Mouse (Mus musculus) kidney, postnatal 25 days (tissue): Measurements from ENCODE around the gene Itga3.

Source experiments
- DNase-seq, 2 experiments: peaks; one replicate each; pipeline ENCODE4 v3.0.0; 2021; ENCODE audit warnings: mixed read lengths in 2 of 2

The Itga3 gene

GRCm38 (mm10) chr11:95070140-95071107 lies 6.2 kb downstream of the Itga3 start:
- no peak for DNase-seq

GRCm38 (mm10) chr11:95069226-95069957 lies 7.2 kb downstream of the Itga3 start:
- no peak for DNase-seq

- DNase-seq, result no peak
These were observed 19.7 kb downstream of the Itga3 start for GRCm38 (mm10) chr11:95056768-95057501.

- DNase-seq, result no peak
These were observed 23.5 kb downstream of the Itga3 start for GRCm38 (mm10) chr11:95053062-95053461.

- peak; percentile 55 to 65 for DNase-seq
These were observed 29.5 kb downstream of the Itga3 start for GRCm38 (mm10) chr11:95046980-95047680.

GRCm38 (mm10) chr11:95044185-95044870 lies 32.3 kb downstream of the Itga3 start:
- peak in 1 of 2 experiments; percentile 33 for DNase-seq

- peak in 1 of 2 experiments; percentile 31 for DNase-seq
These were observed 33.0 kb downstream of the Itga3 start for GRCm38 (mm10) chr11:95043608-95044007.

GRCm38 (mm10) chr11:95043060-95043459 lies 33.5 kb downstream of the Itga3 start:
- DNase-seq, result peak in 1 of 2 experiments; percentile 35

- DNase-seq, result peak; percentile 93 to 94
These were observed 34.5 kb downstream of the Itga3 start for GRCm38 (mm10) chr11:95042096-95042495.

- peak; percentile 96 to 100 for DNase-seq
These were observed 35.4 kb downstream of the Itga3 start, which contains the start of gene Pdk2 for GRCm38 (mm10) chr11:95041139-95041609. Pdk2 (minus strand) TSS chr11:95041354.

GRCm38 (mm10) chr11:95040491-95041138 lies 36.0 kb downstream of the Itga3 start:
- DNase-seq, result peak; percentile 90 to 97

- peak; percentile 51 to 75 for DNase-seq
These were observed 36.8 kb downstream of the Itga3 start for GRCm38 (mm10) chr11:95039766-95040165.

GRCm38 (mm10) chr11:95038818-95039655 lies 37.6 kb downstream of the Itga3 start:
- DNase-seq, result peak; percentile 77 to 89

- no peak for DNase-seq
These were observed 38.3 kb downstream of the Itga3 start for GRCm38 (mm10) chr11:95038156-95038817.

GRCm38 (mm10) chr11:95037306-95037705 lies 39.3 kb downstream of the Itga3 start:
- DNase-seq, result no peak

- DNase-seq, result peak in 1 of 2 experiments; percentile 26
These were observed 40.1 kb downstream of the Itga3 start for GRCm38 (mm10) chr11:95036521-95036920.

- DNase-seq, result peak in 1 of 2 experiments; percentile 49
These were observed 41.7 kb downstream of the Itga3 start for GRCm38 (mm10) chr11:95034902-95035301.

- peak in 1 of 2 experiments; percentile 37 for DNase-seq
These were observed 43.0 kb downstream of the Itga3 start for GRCm38 (mm10) chr11:95033617-95034016.

GRCm38 (mm10) chr11:95032945-95033344 lies 43.7 kb downstream of the Itga3 start:
- peak; percentile 54 to 88 for DNase-seq
